Mouse (Mus musculus): ENCODE results near the gene Slc9a3r2. TPM values are rescaled to one million over a fixed set of nuclear protein-coding genes. Genes with fewer than 3 reads are reported as not detected.
A peak's percentile ranks its signal among the peaks of the same experiment; 100 is the strongest.

The Slc9a3r2 gene
- polyA plus RNA-seq, 1 experiment from 2014 or later = 56.5 TPM

DNA sequence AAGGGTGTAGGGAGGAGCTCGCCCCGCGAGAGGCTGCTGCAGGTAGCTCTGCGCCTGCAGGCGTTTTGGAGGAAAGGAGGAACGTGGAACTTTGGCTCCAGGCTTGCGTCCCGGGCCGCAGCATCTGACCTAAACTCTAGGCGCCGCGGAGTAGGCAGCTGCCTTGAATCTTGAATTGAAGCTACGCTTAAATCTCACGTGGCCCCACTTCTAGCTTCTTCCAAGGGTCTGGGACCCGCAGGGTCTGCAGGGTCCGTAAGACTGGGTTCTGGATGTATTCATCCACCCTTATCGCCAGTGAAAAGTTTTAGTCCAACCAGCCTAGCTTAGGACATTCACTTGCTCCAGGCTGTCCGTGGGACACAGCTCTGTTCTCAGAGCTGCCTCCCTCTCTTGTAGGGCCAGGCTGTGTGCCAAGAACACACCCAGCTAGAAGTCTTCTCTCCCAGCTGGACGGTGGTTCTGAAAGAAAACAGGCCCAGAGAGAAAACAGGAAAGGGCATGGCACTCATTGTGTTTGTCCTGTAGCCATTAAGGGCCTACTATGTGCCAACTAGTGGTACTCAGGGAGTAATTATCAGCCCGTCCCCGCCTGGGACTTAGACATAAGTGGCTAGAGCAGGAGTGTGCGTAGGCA lies 17.2 kb downstream of the Slc9a3r2 start:
- peak; percentile 36 for ATAC-seq (ENCODE audit: insufficient number of reproducible peaks, low FRiP score, low TSS enrichment, low read depth)

DNA sequence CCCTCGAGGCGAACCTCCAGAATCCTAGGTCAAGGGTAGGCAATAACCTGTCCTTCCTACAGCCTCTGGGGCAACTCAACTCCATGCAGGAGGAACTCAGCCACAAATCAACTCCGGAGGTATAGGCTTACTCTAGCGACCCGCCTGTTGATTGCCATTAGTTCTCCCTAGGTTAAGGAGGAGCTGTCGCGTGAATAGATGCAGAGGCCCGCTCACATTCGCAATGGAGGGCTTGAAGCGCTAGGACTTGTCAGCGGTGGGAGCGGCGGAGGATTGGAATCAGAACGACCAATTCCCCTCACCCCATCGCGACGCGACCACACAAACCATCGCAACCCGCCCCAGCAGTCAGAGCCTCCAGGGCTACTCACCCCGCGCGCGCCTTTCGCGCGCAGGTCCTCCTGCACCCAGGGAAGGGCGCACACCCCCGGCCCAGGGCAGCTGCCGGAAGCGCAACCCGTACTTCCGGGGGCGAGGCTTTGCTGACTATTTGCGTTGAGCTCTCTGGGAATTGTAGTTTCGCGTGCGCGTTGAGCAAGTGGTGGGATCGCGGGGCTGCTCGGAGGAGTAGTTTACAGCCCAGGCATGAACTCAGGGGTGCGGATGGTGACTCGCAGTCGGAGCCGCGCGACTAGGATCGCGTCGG lies 17.8 kb downstream of the Slc9a3r2 start, which contains the start of the genes Tsc2 and Nthl1:
Gene Tsc2 (minus strand): TSS at position 464 of the 646 bp plus-strand sequence.
Gene Nthl1 (plus strand): TSS at position 514 of the 646 bp plus-strand sequence.
- no peaks in the 10 kb centered on the region for H3K9me3 ChIP-seq
- H3K4me2 ChIP-seq = peak within 1 kb of the TSS; percentile 81
- H3K4me3 ChIP-seq = peak within 1 kb of the TSS; percentile 55
- peak within 1 kb of the TSS; percentile 52 for H3K9ac ChIP-seq
- peaks cover 31% of the 10 kb centered on the region for H3K4me1 ChIP-seq
- under 1% methylated on average over 51 of the region's 51 CpGs for WGBS
- H3K27me3 ChIP-seq = no peaks in the 10 kb centered on the region
- peaks cover 41% of the 10 kb centered on the region for H3K36me3 ChIP-seq
- peak within 1 kb of the TSS; percentile 96 for H3K27ac ChIP-seq
- ATAC-seq (ENCODE audit: insufficient number of reproducible peaks, low FRiP score, low TSS enrichment, low read depth) = peak; percentile 85

More for the DNA sequence above, 17.2 kb downstream of the Slc9a3r2 start:
- H3K27me3 ChIP-seq = no peaks in the 10 kb centered on the region
- peak overlapping the region; percentile 52 for H3K9ac ChIP-seq
- H3K27ac ChIP-seq = peak overlapping the region; percentile 96
- WGBS = 7% methylated on average over 22 of the region's 22 CpGs
- peaks cover 35% of the 10 kb centered on the region for H3K36me3 ChIP-seq
- peak overlapping the region; percentile 81 for H3K4me2 ChIP-seq
- peaks cover 31% of the 10 kb centered on the region for H3K4me1 ChIP-seq
- H3K9me3 ChIP-seq = no peaks in the 10 kb centered on the region
- peak overlapping the region; percentile 55 for H3K4me3 ChIP-seq

GRCm38 (mm10) chr17:24630072-24630471 lies 20.1 kb downstream of the Slc9a3r2 start:
- no peak overlapping the region for H3K9ac ChIP-seq
- peaks cover 56% of the 10 kb centered on the region for H3K36me3 ChIP-seq
- no peak overlapping the region for H3K4me3 ChIP-seq
- H3K4me1 ChIP-seq = peaks cover 26% of the 10 kb centered on the region
- no peak overlapping the region for H3K4me2 ChIP-seq
- no peak overlapping the region for H3K27ac ChIP-seq
- no peak for ATAC-seq (ENCODE audit: insufficient number of reproducible peaks, low FRiP score, low TSS enrichment, low read depth)
- no peaks in the 10 kb centered on the region for H3K9me3 ChIP-seq
- WGBS = 87% methylated on average over 14 of the region's 14 CpGs
- H3K27me3 ChIP-seq = no peaks in the 10 kb centered on the region

DNA sequence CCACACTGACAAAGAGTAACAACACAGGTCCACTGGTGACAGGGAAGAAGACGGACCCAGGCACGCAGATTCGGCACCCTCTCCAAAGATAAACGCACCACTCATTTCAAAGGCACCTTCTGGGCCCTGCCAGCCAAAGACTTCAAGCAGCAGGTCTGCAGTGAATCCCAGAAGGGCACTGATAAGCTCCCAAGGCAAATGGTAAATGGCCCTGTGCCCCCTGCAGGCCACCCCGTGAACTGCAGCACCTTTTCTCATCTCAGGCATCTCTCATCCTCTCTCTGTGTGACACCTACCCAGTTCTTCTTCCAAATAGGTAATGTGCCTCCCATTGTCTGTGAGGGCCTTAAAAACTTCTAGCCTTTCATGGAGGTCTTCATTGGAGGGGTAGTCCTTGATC lies 21.5 kb downstream of the Slc9a3r2 start:
- no peak overlapping the region for H3K4me3 ChIP-seq
- no peak overlapping the region for H3K4me2 ChIP-seq
- H3K27ac ChIP-seq = no peak overlapping the region
- H3K9me3 ChIP-seq = no peaks in the 10 kb centered on the region
- peaks cover 70% of the 10 kb centered on the region for H3K36me3 ChIP-seq
- WGBS = 44% methylated on average over 5 of the region's 5 CpGs
- no peaks in the 10 kb centered on the region for H3K27me3 ChIP-seq
- peaks cover 16% of the 10 kb centered on the region for H3K4me1 ChIP-seq
- no peak overlapping the region for H3K9ac ChIP-seq
- no peak for ATAC-seq (ENCODE audit: insufficient number of reproducible peaks, low FRiP score, low TSS enrichment, low read depth)

DNA sequence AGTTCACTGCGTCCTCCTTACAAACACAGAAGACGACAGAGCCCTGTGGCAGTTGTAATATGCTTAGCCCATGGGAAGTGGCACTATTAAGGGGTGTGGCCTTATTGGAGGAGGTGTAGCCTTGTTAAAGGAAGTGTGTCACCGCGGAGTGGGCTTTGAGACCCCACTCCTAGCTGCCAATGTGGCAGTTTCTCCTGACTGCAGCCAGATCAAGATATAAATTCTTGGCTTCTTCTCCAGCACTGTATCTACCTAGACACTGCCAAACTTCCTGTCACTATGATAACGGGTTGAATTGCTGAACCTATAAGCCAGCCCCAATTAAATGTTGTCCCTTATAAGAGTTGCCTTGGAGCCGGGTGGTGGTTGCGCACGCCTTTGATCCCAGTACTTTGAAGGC lies 24.7 kb downstream of the Slc9a3r2 start:
- 90% methylated on average over 8 of the region's 8 CpGs for WGBS
- ATAC-seq (ENCODE audit: insufficient number of reproducible peaks, low FRiP score, low TSS enrichment, low read depth) = no peak
- peaks cover 97% of the 10 kb centered on the region for H3K36me3 ChIP-seq
- no peaks in the 10 kb centered on the region for H3K9me3 ChIP-seq
- no peak overlapping the region for H3K9ac ChIP-seq
- H3K27ac ChIP-seq = no peak overlapping the region
- H3K4me3 ChIP-seq = no peak overlapping the region
- no peaks in the 10 kb centered on the region for H3K27me3 ChIP-seq
- H3K4me1 ChIP-seq = no peaks in the 10 kb centered on the region
- H3K4me2 ChIP-seq = no peak overlapping the region

DNA sequence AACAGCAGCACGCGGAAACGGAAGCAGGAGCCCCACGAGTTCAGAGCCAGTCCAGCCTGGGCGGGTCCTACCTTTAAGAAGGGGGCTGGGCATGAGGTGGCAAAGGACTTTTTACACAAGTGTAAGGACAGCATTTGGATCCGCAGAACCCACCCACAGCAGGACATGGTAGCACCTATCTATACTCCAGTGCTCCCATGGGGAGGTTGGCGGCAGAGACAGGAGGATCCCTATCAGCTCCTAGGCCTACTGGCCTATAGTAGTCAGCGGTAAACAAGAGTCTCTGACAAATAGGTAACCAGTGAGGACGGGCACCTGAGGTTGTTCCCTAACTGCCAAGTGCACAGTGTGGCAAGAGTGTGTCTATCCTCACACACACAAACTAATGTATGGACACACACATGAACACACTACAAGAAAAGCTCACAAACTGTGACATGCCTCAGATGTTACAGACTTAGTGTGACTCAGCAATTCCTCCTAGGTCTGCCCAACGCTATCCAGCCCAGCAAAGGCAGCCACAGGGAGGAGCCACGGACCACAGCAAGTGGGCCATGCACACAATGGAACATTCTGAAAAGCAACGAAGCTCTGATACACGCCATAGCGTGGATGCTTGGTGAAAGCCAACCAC lies 32.4 kb downstream of the Slc9a3r2 start:
- H3K36me3 ChIP-seq = peaks cover 92% of the 10 kb centered on the region

DNA sequence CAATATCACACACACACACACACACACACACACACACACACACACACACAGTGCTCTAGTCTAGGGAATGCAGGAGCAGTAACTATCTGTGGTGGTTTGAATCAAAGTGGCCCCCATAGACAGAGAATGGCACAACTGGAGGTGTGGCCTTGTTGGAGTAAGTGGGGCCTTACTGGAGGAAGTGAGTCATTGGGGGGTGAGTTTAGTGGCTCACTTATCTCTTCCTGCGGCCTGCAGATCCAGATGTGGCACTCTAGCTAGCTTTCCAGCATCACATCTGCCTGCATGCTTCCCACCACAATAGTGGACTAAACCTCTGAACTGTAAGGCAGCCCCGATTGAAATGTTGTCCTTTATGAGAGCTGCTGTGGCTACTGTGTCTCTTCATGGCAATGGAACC lies 39.4 kb downstream of the Slc9a3r2 start:
- Histone ChIP-seq H3K36me3 (peaks cover 67% of the 10 kb centered on the region), H3K27ac (no peak overlapping the region), H3K4me3 (no peak overlapping the region), H3K27me3 (no peaks in the 10 kb centered on the region), H3K9me3 (no peaks in the 10 kb centered on the region), H3K4me2 (no peak overlapping the region), H3K4me1 (no peaks in the 10 kb centered on the region), H3K9ac (no peak overlapping the region)
- ATAC-seq (ENCODE audit: insufficient number of reproducible peaks, low FRiP score, low TSS enrichment, low read depth) = no peak
- WGBS = 84% methylated on average over 2 of the region's 2 CpGs

More for the DNA sequence above, 32.4 kb downstream of the Slc9a3r2 start:
- Histone ChIP-seq H3K9ac (no peak overlapping the region), H3K27ac (no peak overlapping the region), H3K4me2 (no peak overlapping the region), H3K9me3 (no peaks in the 10 kb centered on the region), H3K4me1 (no peaks in the 10 kb centered on the region), H3K4me3 (no peak overlapping the region), H3K27me3 (no peaks in the 10 kb centered on the region)
- WGBS = 85% methylated on average over 14 of the region's 14 CpGs
- ATAC-seq (ENCODE audit: insufficient number of reproducible peaks, low FRiP score, low TSS enrichment, low read depth) = no peak

DNA sequence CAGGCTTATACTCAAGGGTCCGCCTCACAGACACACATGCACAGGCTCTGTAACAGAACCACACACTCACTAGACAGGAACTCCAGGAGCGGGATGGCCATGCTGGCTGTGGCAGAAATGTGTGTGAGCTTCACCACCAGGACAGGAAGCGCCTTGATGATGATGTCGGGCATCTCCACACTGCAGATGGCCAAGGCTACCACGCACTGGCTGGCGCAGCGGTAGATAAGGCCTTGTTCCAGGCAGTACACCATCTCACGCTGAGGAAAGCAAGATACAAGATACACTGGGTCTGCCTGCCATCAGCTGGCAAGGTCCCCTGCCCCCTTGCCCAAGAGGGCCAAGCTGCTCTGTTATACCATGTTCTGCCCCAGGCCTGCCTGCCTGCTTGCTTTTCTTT lies 41.3 kb downstream of the Slc9a3r2 start:
- H3K27ac ChIP-seq = no peak overlapping the region
- H3K4me1 ChIP-seq = no peaks in the 10 kb centered on the region
- no peaks in the 10 kb centered on the region for H3K27me3 ChIP-seq
- peaks cover 67% of the 10 kb centered on the region for H3K36me3 ChIP-seq
- no peak overlapping the region for H3K4me3 ChIP-seq
- no peak overlapping the region for H3K4me2 ChIP-seq
- no peaks in the 10 kb centered on the region for H3K9me3 ChIP-seq
- no peak overlapping the region for H3K9ac ChIP-seq
- 91% methylated on average over 8 of the region's 8 CpGs for WGBS
- ATAC-seq (ENCODE audit: insufficient number of reproducible peaks, low FRiP score, low TSS enrichment, low read depth) = no peak

- Histone ChIP-seq H3K4me2 (no peak overlapping the region), H3K27me3 (no peaks in the 10 kb centered on the region), H3K9me3 (no peaks in the 10 kb centered on the region), H3K4me3 (no peak overlapping the region), H3K4me1 (no peaks in the 10 kb centered on the region), H3K9ac (no peak overlapping the region), H3K36me3 (peaks cover 65% of the 10 kb centered on the region), H3K27ac (no peak overlapping the region)
- ATAC-seq (ENCODE audit: insufficient number of reproducible peaks, low FRiP score, low TSS enrichment, low read depth) = no peak
- WGBS = 92% methylated on average over 4 of the region's 4 CpGs
Measured at GRCm38 (mm10) chr17:24608370-24608769, 41.8 kb downstream of the Slc9a3r2 start.

- 84% methylated on average over 3 of the region's 3 CpGs for WGBS
- no peaks in the 10 kb centered on the region for H3K4me1 ChIP-seq
- H3K4me2 ChIP-seq = no peak overlapping the region
- no peak for ATAC-seq (ENCODE audit: insufficient number of reproducible peaks, low FRiP score, low TSS enrichment, low read depth)
- no peak overlapping the region for H3K9ac ChIP-seq
- H3K9me3 ChIP-seq = no peaks in the 10 kb centered on the region
- no peaks in the 10 kb centered on the region for H3K27me3 ChIP-seq
- H3K36me3 ChIP-seq = peaks cover 91% of the 10 kb centered on the region
- H3K27ac ChIP-seq = no peak overlapping the region; the same call in 1 of the 2 replicates
- H3K4me3 ChIP-seq = no peak overlapping the region
Measured at GRCm38 (mm10) chr17:24604557-24604956, 45.6 kb downstream of the Slc9a3r2 start.

DNA sequence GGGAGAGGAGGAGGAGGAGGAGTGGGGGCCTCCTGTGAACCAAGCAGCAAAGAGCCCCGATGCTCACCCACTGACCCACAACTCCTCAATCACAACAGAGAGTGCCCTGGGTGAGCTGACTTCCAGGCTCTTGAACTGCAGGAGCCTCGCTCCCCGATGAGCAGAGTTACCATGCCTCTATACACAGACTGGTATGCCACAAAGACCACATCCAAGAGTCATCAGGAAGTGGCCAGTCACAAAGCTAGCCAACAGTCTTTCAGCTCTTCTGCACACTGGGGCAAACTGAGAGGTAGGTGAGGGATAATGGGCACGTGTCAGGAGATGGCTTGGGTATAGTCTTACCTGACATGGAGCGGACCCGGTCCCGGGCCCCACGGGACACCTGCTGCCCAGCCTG lies 46.2 kb downstream of the Slc9a3r2 start:
- ATAC-seq (ENCODE audit: insufficient number of reproducible peaks, low FRiP score, low TSS enrichment, low read depth) = no peak
- H3K9ac ChIP-seq = no peak overlapping the region
- 90% methylated on average over 8 of the region's 8 CpGs for WGBS
- no peaks in the 10 kb centered on the region for H3K9me3 ChIP-seq
- no peak overlapping the region for H3K27ac ChIP-seq
- no peak overlapping the region for H3K4me2 ChIP-seq
- H3K36me3 ChIP-seq = peaks cover 96% of the 10 kb centered on the region
- H3K4me1 ChIP-seq = no peaks in the 10 kb centered on the region
- H3K4me3 ChIP-seq = no peak overlapping the region
- H3K27me3 ChIP-seq = no peaks in the 10 kb centered on the region

GRCm38 (mm10) chr17:24600502-24600901 lies 49.6 kb downstream of the Slc9a3r2 start:
- Histone ChIP-seq H3K4me3 (no peak overlapping the region), H3K4me2 (no peak overlapping the region), H3K27ac (no peak overlapping the region), H3K27me3 (no peaks in the 10 kb centered on the region), H3K4me1 (no peaks in the 10 kb centered on the region), H3K36me3 (peaks cover 96% of the 10 kb centered on the region), H3K9me3 (no peaks in the 10 kb centered on the region), H3K9ac (no peak overlapping the region)
- 94% methylated on average over 4 of the region's 4 CpGs for WGBS
- ATAC-seq (ENCODE audit: insufficient number of reproducible peaks, low FRiP score, low TSS enrichment, low read depth) = no peak

Data from limb, embryonic 15.5 days (tissue).